Mouse (Mus musculus) CH12.LX (cell line): ENCODE measurements around the gene Rnf182.

Experiments used
- CTCF ChIP-seq, 2 experiments: IDR thresholded peaks in 1 of 2; conservative IDR thresholded peaks in 1 of 2; 2 replicates each; pipeline ENCODE4 v1.5.1; 2011 to 2012; ENCODE audit warnings: low read depth in 2 of 2, low read length in 2 of 2, improper control_type of control experiment in 1 of 2, inconsistent platforms in 1 of 2, mild to moderate bottlenecking in 1 of 2, moderate library complexity in 1 of 2
- EP300 ChIP-seq: IDR thresholded peaks from 2 replicates; pipeline ENCODE4 v1.6.1; 2011; ENCODE audit warnings: low read length, improper control_type of control experiment
- MAZ ChIP-seq: IDR thresholded peaks from 2 replicates; pipeline ENCODE4 v1.6.1; 2012; ENCODE audit warnings: low read depth, mild to moderate bottlenecking, inconsistent platforms, low read length, improper control_type of control experiment, moderate library complexity
- MEF2A ChIP-seq: IDR thresholded peaks from 2 replicates; pipeline ENCODE4 v1.6.1; 2014; ENCODE audit warnings: low read depth, mild to moderate bottlenecking, inconsistent platforms, low read length, improper control_type of control experiment, borderline replicate concordance
- POLR2A ChIP-seq: IDR thresholded peaks from 2 replicates; pipeline ENCODE4 v1.6.1; 2011; ENCODE audit warnings: low read depth, mild to moderate bottlenecking, improper control_type of control experiment, low read length
- TBP ChIP-seq: conservative IDR thresholded peaks from 2 replicates; pipeline ENCODE4 v1.6.1; 2011; ENCODE audit warnings: low read depth, low read length, improper control_type of control experiment
- ZMIZ1 ChIP-seq: IDR thresholded peaks from 2 replicates; pipeline ENCODE4 v1.6.1; 2012; ENCODE audit warnings: low read depth, mild to moderate bottlenecking, inconsistent platforms, low read length, improper control_type of control experiment
- ZNF384 ChIP-seq: IDR thresholded peaks from 2 replicates; pipeline ENCODE4 v1.6.1; 2012; ENCODE audit warnings: low read depth, low read length, improper control_type of control experiment, inconsistent platforms

GRCm38 (mm10) chr13:43714741-43715140 is 99.2 kb downstream of the Rnf182 start:
- TF ChIP-seq CTCF (conservative IDR thresholded peaks at IDR 0.05 in 1 of 2, IDR thresholded peaks at IDR 0.05 in 1 of 2; ENCODE audit: low read depth in 2 of 2, low read length in 2 of 2) (no peak), EP300 (no peak), ZMIZ1 (no peak), TBP (no peak), MAZ (no peak), ZNF384 (no peak), MEF2A (no peak), POLR2A (no peak)
